Mouse (Mus musculus): ENCODE results near the gene Thumpd2. TPM values are rescaled to one million over a fixed set of nuclear protein-coding genes. Genes with fewer than 3 reads are reported as not detected.

Gene Thumpd2
- total RNA-seq, 2 experiments from 2014 or later, result 4.6 to 4.8 TPM

DNA sequence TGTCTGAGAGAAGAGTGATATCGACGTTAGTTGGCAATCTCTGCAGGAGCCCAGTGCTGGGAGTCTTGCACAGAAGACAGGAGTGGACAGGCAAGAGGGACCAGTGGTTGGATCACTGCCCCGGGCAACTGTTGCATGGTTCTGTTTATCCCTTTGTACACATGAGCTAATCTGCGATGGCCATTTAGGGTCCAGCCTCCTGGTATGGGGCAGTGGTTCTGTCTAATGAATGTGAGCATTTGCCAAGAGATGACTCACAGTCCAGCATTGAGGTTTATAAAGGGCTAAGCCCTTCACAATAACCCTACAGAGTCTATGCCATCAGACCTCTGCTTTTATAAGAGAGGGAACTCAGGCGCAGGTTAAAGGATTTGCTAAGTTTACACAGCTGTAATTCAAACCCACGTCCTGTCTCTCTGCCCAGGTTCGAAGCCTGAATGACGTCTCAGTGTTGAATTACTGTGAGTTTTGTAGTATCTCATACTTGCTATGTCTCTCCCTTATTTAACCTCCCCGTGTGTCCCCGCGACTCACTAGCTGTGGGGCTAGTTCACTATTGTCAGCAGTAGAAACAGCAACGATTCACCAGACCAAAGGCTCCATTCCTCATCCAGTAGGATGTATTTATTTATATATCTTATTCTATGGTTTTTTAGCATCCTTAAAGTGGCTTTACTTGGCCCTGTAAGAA, 83.0 kb downstream of the Thumpd2 start:
- no peak for DNase-seq (ENCODE audit: low spot score)
- intact Hi-C loops (cut with DNase I), result loop anchor here (1.0 to 5.0 kb wide), 6 partner anchors 50 to 361 kb away; no protein-coding TSS in a partner anchor

DNA sequence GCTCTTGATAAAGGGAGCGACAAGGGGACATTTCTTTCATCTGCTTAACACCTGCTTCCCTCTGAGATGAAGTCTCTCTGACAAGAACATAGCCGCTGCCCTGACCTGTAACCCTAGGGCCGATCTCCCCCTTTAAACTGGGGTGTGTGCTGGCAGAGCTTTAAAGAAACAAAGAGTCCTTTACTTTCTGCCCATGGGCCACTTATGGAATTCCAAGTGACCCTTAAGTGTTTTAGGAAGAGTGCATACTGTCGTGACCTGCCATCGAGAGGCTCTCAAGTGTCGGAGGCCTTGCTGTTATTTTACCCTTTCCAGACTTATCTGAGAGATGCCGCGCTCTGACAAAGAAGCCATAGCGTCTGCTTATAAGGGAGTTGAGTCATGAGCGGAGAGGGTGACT, 84.8 kb downstream of the Thumpd2 start:
- no peak for DNase-seq (ENCODE audit: low spot score)
- intact Hi-C loops (cut with DNase I), result loop anchor here (2.0 to 5.0 kb wide), 3 partner anchors 48 to 228 kb away; no protein-coding TSS in a partner anchor

DNA sequence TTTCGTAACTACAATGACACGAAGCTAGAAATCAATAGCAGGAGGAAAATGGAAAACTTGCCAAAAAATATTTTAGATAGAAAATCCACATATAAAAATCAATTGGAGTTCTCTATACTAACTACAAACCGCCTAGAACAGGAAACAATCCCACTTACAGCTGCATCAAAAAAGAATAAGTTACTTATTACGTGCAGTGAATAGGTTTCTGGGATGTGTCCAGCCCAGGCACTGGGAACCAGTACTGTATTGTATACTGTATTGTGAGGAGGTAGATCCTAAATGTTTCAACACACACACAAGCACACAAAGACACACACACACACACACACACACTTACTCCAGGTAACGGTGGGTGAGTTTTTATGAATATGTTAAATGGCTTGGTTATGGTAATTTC, 87.6 kb downstream of the Thumpd2 start:
- no peak for DNase-seq (ENCODE audit: low spot score)
- intact Hi-C loops (cut with DNase I), result no loop called here

Other genes starting within 250 kb of the Thumpd2 start
- gene Tmem178, start 120.5 kb downstream of the Thumpd2 start, total RNA-seq (2021), result under 1 TPM; 0.34 to 0.45 TPM

Measured in heart, postnatal 25 days (tissue).